Mouse (Mus musculus) midbrain, embryonic 13.5 days (tissue): Measurements from ENCODE around the gene Opn3. TPM values are rescaled to one million over a fixed set of nuclear protein-coding genes. Genes with fewer than 3 reads are reported as not detected.

Experiments used
- ATAC-seq: fragments of 200-750 bp; cut with Nextera tagmentation; 2 replicates; pipeline ENCODE4 v1.8.0; 2017; ENCODE audit warnings: mild to moderate bottlenecking, moderate TSS enrichment, moderate library complexity
- H3K27ac ChIP-seq: fragments of 300-500 bp; sonication (generic); 2 replicates; pipeline ENCODE4 v1.5.1; 2015; ENCODE audit warnings: inconsistent platforms, mild to moderate bottlenecking, moderate library complexity
- H3K27me3 ChIP-seq: fragments of 300-500 bp; sonication (generic); 2 replicates; pipeline ENCODE4 v1.6.1; 2015; ENCODE audit warnings: mild to moderate bottlenecking, inconsistent platforms
- H3K36me3 ChIP-seq: fragments of 300-500 bp; sonication (generic); 2 replicates; pipeline ENCODE4 v1.6.1; 2015; ENCODE audit warnings: mild to moderate bottlenecking, inconsistent platforms
- H3K4me1 ChIP-seq: fragments of 300-500 bp; sonication (generic); replicated peaks from 2 replicates; pipeline ENCODE4 v1.6.1; 2015; ENCODE audit warnings: inconsistent platforms
- H3K4me2 ChIP-seq: fragments of 300-500 bp; sonication (generic); replicated peaks from 2 replicates; pipeline ENCODE4 v1.6.1; 2015; ENCODE audit warnings: moderate library complexity, mild to moderate bottlenecking, inconsistent platforms
- H3K4me3 ChIP-seq: fragments of 300-500 bp; sonication (generic); replicated peaks from 2 replicates; pipeline ENCODE4 v1.5.1; 2015; ENCODE audit warnings: mild to moderate bottlenecking, inconsistent platforms
- H3K9ac ChIP-seq: fragments of 300-500 bp; sonication (generic); replicated peaks from 2 replicates; pipeline ENCODE4 v1.6.1; 2015; ENCODE audit warnings: mild to moderate bottlenecking, inconsistent platforms
- H3K9me3 ChIP-seq: fragments of 300-500 bp; sonication (generic); 2 replicates; pipeline ENCODE4 v1.6.1; 2016; ENCODE audit warnings: mild to moderate bottlenecking, inconsistent platforms
- WGBS: fragments of 180-500 bp; shearing (Covaris S2); methylation state at CpG from one replicate; pipeline ENCODE4 v1.1.7; 2015; 5-methylcytosine and 5-hydroxymethylcytosine counted together
- polyA plus RNA-seq: library from polyadenylated mRNA; unstranded; fragments of >200 nt; fragmentation: Nextera tagmentation; extraction: Ambion mirVana; gene quantifications from 2 replicates; pipeline ENCODE4 v1.2.1, GENCODE M21; 2015

The Opn3 gene
- polyA plus RNA-seq, 1 experiment from 2014 or later: 6.9 TPM

DNA sequence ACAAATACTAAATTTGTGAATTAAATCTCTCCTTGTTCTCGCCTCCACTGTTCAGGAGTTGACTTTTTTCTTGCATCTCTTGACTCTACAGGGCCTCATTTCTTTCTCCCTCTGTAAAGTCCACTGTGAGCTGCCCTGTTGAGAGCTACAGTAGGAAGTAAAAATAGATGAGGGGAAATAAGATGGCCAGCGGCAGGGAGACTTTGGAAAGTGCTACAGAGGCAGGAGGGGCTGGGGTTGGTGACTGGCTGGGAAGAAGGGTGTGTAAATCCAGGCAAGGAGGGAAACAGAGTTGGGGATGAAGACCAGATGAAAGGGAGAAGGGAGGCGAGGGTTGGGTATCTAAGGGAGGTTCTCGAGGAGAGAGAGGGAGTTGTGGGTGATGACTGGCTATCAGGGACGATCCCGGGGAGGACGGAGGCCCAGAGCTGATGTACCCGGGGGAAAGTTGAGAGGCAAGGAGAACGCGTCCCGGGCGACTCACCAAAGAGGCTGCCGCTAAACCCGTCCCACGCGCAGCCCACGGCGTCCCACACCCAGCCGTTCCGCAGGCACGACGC, 810 bp downstream of the Opn3 start:
- H3K4me1 ChIP-seq: peaks cover 31% of the 10 kb centered on the region
- peaks cover 15% of the 10 kb centered on the region for H3K36me3 ChIP-seq
- peak overlapping the region; percentile 77 for H3K4me2 ChIP-seq
- WGBS: under 1% methylated on average over 22 of the region's 22 CpGs
- ATAC-seq: no peak
- H3K27ac ChIP-seq: peak overlapping the region; percentile 91
- H3K27me3 ChIP-seq: no peaks in the 10 kb centered on the region
- H3K9me3 ChIP-seq: no peaks in the 10 kb centered on the region
- peak overlapping the region; percentile 81 for H3K4me3 ChIP-seq
- peak overlapping the region; percentile 83 for H3K9ac ChIP-seq

DNA sequence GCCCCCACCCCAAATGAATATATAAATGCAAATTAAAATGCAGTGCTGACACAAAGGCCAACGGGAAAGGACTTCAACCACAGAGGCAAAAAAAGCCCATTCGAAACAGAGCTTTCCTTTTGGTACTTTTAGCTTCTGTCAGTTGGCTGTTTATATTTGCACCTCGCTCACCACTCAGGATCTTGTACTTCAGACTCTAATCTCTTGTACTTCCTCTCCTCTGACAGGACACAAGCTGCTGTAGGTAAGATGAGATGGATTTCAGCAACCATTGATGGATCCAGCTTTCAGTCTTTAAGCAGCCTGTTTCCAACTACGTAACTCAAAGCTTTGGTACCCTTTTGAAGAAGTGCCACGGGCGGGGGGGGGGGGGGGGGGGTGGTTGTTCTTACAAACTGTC, 11.6 kb downstream of the Opn3 start:
- Histone ChIP-seq H3K27ac (no peak overlapping the region), H3K4me3 (no peak overlapping the region), H3K9ac (no peak overlapping the region), H3K4me1 (no peaks in the 10 kb centered on the region), H3K36me3 (peaks cover 8% of the 10 kb centered on the region), H3K27me3 (no peaks in the 10 kb centered on the region), H3K4me2 (no peak overlapping the region), H3K9me3 (no peaks in the 10 kb centered on the region)
- no peak for ATAC-seq
- WGBS: 83% methylated on average over 6 of the region's 6 CpGs

DNA sequence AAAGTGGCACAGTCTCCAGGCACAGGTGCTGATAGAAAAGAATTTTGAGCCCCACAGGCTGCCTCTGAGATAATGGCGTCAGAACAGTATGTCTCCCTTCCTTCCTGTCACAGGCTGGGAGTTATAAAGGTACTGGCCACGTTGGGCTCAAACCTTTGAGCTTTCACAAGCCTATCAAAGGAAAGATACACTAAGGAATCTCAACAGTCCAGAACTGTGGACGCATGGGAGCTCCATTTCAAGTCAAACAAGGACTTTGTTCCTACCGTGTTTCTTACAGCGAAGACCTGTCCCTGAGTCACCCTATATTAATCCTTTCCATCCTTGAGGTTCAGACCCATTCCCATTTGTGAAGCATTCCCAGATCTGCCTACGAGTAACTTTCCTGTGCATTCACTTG, 15.1 kb downstream of the Opn3 start:
- Histone ChIP-seq H3K4me1 (no peaks in the 10 kb centered on the region), H3K9ac (no peak overlapping the region), H3K27me3 (no peaks in the 10 kb centered on the region), H3K4me2 (no peak overlapping the region), H3K9me3 (no peaks in the 10 kb centered on the region), H3K27ac (no peak overlapping the region), H3K36me3 (no peaks in the 10 kb centered on the region), H3K4me3 (no peak overlapping the region)
- no peak for ATAC-seq
- 91% methylated on average over 6 of the region's 6 CpGs for WGBS

DNA sequence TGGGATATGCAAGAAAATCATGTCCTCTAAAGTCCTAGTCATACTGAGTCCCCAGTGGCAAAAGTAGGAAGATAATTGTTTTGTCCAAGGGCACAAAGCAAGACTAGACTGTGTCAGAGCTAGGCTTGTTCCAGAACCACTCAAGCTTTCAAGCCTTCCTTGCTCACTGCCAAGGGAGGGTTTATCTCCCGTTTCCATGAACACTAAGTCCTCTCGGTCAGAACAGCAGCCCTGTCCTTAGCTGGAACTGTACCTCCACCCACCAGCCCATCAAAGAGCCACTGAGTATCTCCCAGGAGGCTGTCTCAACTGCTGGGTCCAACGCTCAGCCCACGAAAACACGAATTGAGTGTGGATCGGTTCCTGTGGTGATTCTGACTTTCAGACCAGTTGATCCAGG, 17.5 kb downstream of the Opn3 start:
- 92% methylated on average over 6 of the region's 6 CpGs for WGBS
- H3K4me1 ChIP-seq: no peaks in the 10 kb centered on the region
- H3K36me3 ChIP-seq: no peaks in the 10 kb centered on the region
- H3K4me3 ChIP-seq: no peak overlapping the region
- no peak overlapping the region for H3K27ac ChIP-seq
- H3K9ac ChIP-seq: no peak overlapping the region
- no peak for ATAC-seq
- H3K27me3 ChIP-seq: no peaks in the 10 kb centered on the region
- H3K9me3 ChIP-seq: no peaks in the 10 kb centered on the region
- no peak overlapping the region for H3K4me2 ChIP-seq

GRCm38 (mm10) chr1:175673563-175674325, 18.8 kb downstream of the Opn3 start:
- WGBS: 87% methylated on average over 7 of the region's 7 CpGs

GRCm38 (mm10) chr1:175671626-175672025, 20.9 kb downstream of the Opn3 start:
- H3K27ac ChIP-seq: no peak overlapping the region
- WGBS: 54% methylated on average over 1 of the region's 1 CpGs
- no peaks in the 10 kb centered on the region for H3K36me3 ChIP-seq
- H3K4me2 ChIP-seq: no peak overlapping the region
- H3K4me3 ChIP-seq: no peak overlapping the region
- H3K4me1 ChIP-seq: no peaks in the 10 kb centered on the region
- no peaks in the 10 kb centered on the region for H3K27me3 ChIP-seq
- H3K9me3 ChIP-seq: no peaks in the 10 kb centered on the region
- ATAC-seq: no peak
- no peak overlapping the region for H3K9ac ChIP-seq

More at GRCm38 (mm10) chr1:175673563-175674325, 18.8 kb downstream of the Opn3 start:
- Histone ChIP-seq H3K9ac (no peak overlapping the region), H3K27me3 (no peaks in the 10 kb centered on the region), H3K4me1 (no peaks in the 10 kb centered on the region), H3K4me3 (no peak overlapping the region), H3K4me2 (no peak overlapping the region), H3K36me3 (no peaks in the 10 kb centered on the region), H3K9me3 (no peaks in the 10 kb centered on the region), H3K27ac (no peak overlapping the region)
- no peak for ATAC-seq

- H3K4me1 ChIP-seq: no peaks in the 10 kb centered on the region
- H3K27ac ChIP-seq: no peak overlapping the region
- ATAC-seq: no peak
- no peaks in the 10 kb centered on the region for H3K27me3 ChIP-seq
- no peak overlapping the region for H3K9ac ChIP-seq
- no peaks in the 10 kb centered on the region for H3K9me3 ChIP-seq
- H3K36me3 ChIP-seq: no peaks in the 10 kb centered on the region
- H3K4me2 ChIP-seq: no peak overlapping the region
- H3K4me3 ChIP-seq: no peak overlapping the region
- WGBS: 69% methylated on average over 7 of the region's 7 CpGs
These were observed 22.5 kb downstream of the Opn3 start for GRCm38 (mm10) chr1:175670042-175670441.

DNA sequence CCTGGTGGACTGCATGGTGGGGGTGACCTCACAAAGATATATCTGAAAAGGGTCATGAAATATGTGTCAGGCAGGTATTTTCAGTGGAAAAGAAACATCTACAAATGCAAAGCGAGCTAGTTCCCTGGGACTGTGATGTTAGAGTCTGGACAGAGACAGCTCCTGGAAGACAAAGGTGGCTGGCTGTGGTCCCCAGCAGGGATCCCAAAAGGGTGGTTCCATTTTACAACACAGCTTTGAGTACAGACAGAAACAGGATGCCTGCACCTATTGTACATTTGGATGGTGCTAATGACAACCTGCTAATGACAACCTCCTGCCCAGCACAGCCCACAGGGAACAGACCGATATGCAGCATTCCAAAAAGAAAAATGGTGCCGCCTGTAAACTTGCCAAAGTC, 23.1 kb downstream of the Opn3 start:
- no peaks in the 10 kb centered on the region for H3K9me3 ChIP-seq
- peak; percentile 16; the same call in 1 of the 2 replicates for ATAC-seq
- no peaks in the 10 kb centered on the region for H3K36me3 ChIP-seq
- H3K4me2 ChIP-seq: no peak overlapping the region
- WGBS: 93% methylated on average over 3 of the region's 3 CpGs
- no peaks in the 10 kb centered on the region for H3K27me3 ChIP-seq
- H3K4me1 ChIP-seq: no peaks in the 10 kb centered on the region
- H3K9ac ChIP-seq: no peak overlapping the region
- H3K4me3 ChIP-seq: no peak overlapping the region
- no peak overlapping the region for H3K27ac ChIP-seq

- H3K36me3 ChIP-seq: no peaks in the 10 kb centered on the region
- H3K9ac ChIP-seq: no peak overlapping the region
- 83% methylated on average over 5 of the region's 5 CpGs for WGBS
- no peaks in the 10 kb centered on the region for H3K4me1 ChIP-seq
- peak; percentile 76 for ATAC-seq
- no peak overlapping the region for H3K4me2 ChIP-seq
- no peak overlapping the region for H3K27ac ChIP-seq
- H3K4me3 ChIP-seq: no peak overlapping the region
- no peaks in the 10 kb centered on the region for H3K27me3 ChIP-seq
- no peaks in the 10 kb centered on the region for H3K9me3 ChIP-seq
These were observed 23.7 kb downstream of the Opn3 start for GRCm38 (mm10) chr1:175668666-175669405.

GRCm38 (mm10) chr1:175659900-175660299, 32.7 kb downstream of the Opn3 start:
- Histone ChIP-seq H3K4me1 (no peaks in the 10 kb centered on the region), H3K27me3 (no peaks in the 10 kb centered on the region), H3K9me3 (no peaks in the 10 kb centered on the region), H3K9ac (no peak overlapping the region), H3K4me3 (no peak overlapping the region), H3K36me3 (peaks cover 7% of the 10 kb centered on the region; the same call in 1 of the 2 replicates), H3K27ac (no peak overlapping the region), H3K4me2 (no peak overlapping the region)
- no peak for ATAC-seq
- 95% methylated on average over 4 of the region's 4 CpGs for WGBS

GRCm38 (mm10) chr1:175648615-175649014, 44.0 kb downstream of the Opn3 start:
- H3K27ac ChIP-seq: no peak overlapping the region
- no peaks in the 10 kb centered on the region for H3K4me1 ChIP-seq
- 91% methylated on average over 4 of the region's 4 CpGs for WGBS
- ATAC-seq: no peak
- H3K4me3 ChIP-seq: no peak overlapping the region
- no peak overlapping the region for H3K4me2 ChIP-seq
- no peaks in the 10 kb centered on the region for H3K36me3 ChIP-seq
- H3K9me3 ChIP-seq: no peaks in the 10 kb centered on the region
- no peak overlapping the region for H3K9ac ChIP-seq
- H3K27me3 ChIP-seq: no peaks in the 10 kb centered on the region

- H3K9me3 ChIP-seq: no peaks in the 10 kb centered on the region
- H3K9ac ChIP-seq: no peak overlapping the region
- no peaks in the 10 kb centered on the region for H3K36me3 ChIP-seq
- no peak overlapping the region for H3K4me2 ChIP-seq
- WGBS: 85% methylated on average over 9 of the region's 9 CpGs
- ATAC-seq: no peak
- no peaks in the 10 kb centered on the region for H3K27me3 ChIP-seq
- no peak overlapping the region for H3K27ac ChIP-seq
- 0 out of 2 replicates have a peak, but pooled peaks cover under 1% of the 10 kb centered on the region for H3K4me1 ChIP-seq
- no peak overlapping the region for H3K4me3 ChIP-seq
These were observed 45.6 kb downstream of the Opn3 start for GRCm38 (mm10) chr1:175646952-175647351.
